Mouse (Mus musculus): ENCODE data around the gene Ccdc157. TPM values are rescaled to one million over a fixed set of nuclear protein-coding genes. Genes with fewer than 3 reads are reported as not detected.

Gene Ccdc157
- total and polyA plus RNA-seq, 2 experiments: 4.5 to 9.3 TPM

GRCm38 (mm10) chr11:4122742-4123579, 37.1 kb downstream of the Ccdc157 start, which contains the start of gene Sec14l2:
Gene Sec14l2, minus strand, starts transcription at chr11:4123415.
- no peak for TF ChIP-seq POLR2A (IDR thresholded peaks at IDR 0.05; ENCODE audit: extremely low read depth, insufficient read depth, low read length)
- no peak for TF ChIP-seq CTCF (IDR thresholded peaks at IDR 0.05; ENCODE audit: low read depth, low read length)
- no peaks in the 10 kb centered on the region for H3K27me3 ChIP-seq (ENCODE audit: control insufficient read depth, insufficient read depth, low read length)
- peak within 1 kb of the TSS; percentile 22 for H3K9ac ChIP-seq (ENCODE audit: low read depth, low read length)
- H3K36me3 ChIP-seq (ENCODE audit: control insufficient read depth, insufficient read depth, low read length): no peaks in the 10 kb centered on the region
- peak; percentile 82 for DNase-seq (ENCODE audit: extremely low read depth, low read depth, low spot score)
- H3K4me1 ChIP-seq (ENCODE audit: control insufficient read depth, insufficient read depth, low read length): peaks cover 27% of the 10 kb centered on the region
- 57% methylated on average over 10 of the region's 10 CpGs for WGBS
- H3K4me3 ChIP-seq (ENCODE audit: insufficient read depth, low read depth, low read length): no peak within 1 kb of the TSS
- H3K27ac ChIP-seq (replicated peaks; ENCODE audit: insufficient read depth, low read depth, low read length): peak within 1 kb of the TSS; percentile 89
- peaks cover 5% of the 10 kb centered on the region; the same call in 1 of the 2 replicates for H3K79me2 ChIP-seq (ENCODE audit: control insufficient read depth, insufficient read depth, low read length)

- peak; percentile 94 for DNase-seq (ENCODE audit: extremely low read depth, low read depth, low spot score)
- H3K4me3 ChIP-seq (ENCODE audit: insufficient read depth, low read depth, low read length): no peak overlapping the region
- H3K9ac ChIP-seq (ENCODE audit: low read depth, low read length): peak overlapping the region; percentile 41; the same call in 1 of the 2 replicates
- 25% methylated on average over 5 of the region's 5 CpGs for WGBS
- H3K4me1 ChIP-seq (ENCODE audit: control insufficient read depth, insufficient read depth, low read length): peaks cover 27% of the 10 kb centered on the region
- peaks cover 8% of the 10 kb centered on the region; the same call in 1 of the 2 replicates for H3K79me2 ChIP-seq (ENCODE audit: control insufficient read depth, insufficient read depth, low read length)
- TF ChIP-seq CTCF (IDR thresholded peaks at IDR 0.05; ENCODE audit: low read depth, low read length) (no peak), POLR2A (IDR thresholded peaks at IDR 0.05; ENCODE audit: extremely low read depth, insufficient read depth, low read length) (no peak)
- peak overlapping the region; percentile 89 for H3K27ac ChIP-seq (replicated peaks; ENCODE audit: insufficient read depth, low read depth, low read length)
- no peaks in the 10 kb centered on the region for H3K27me3 ChIP-seq (ENCODE audit: control insufficient read depth, insufficient read depth, low read length)
- H3K36me3 ChIP-seq (ENCODE audit: control insufficient read depth, insufficient read depth, low read length): no peaks in the 10 kb centered on the region
Observed at GRCm38 (mm10) chr11:4122226-4122625, 37.9 kb downstream of the Ccdc157 start.

DNA sequence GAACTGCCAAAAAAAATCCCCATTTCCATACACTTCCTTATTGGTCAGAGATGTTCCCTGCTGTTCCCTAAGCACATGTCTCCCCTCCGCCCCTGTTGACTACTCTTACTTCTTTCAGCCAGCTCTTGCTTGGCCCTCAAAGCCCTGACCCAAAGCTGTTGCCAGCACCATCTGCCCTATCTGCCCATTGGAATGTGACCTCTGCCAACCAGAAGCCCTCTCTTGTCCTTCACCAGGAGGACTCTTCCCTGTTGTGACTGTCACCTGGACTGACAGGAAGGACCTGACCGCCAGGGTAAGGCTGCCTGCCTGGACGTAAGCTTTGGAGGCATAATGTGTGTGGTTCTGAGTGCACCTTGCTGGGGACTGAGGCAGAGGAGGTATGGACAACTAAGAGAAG, 38.4 kb downstream of the Ccdc157 start:
- peak overlapping the region; percentile 89 for H3K27ac ChIP-seq (replicated peaks; ENCODE audit: insufficient read depth, low read depth, low read length)
- H3K9ac ChIP-seq (ENCODE audit: low read depth, low read length): peak overlapping the region; percentile 41
- no peak overlapping the region for H3K4me3 ChIP-seq (ENCODE audit: insufficient read depth, low read depth, low read length)
- peaks cover 8% of the 10 kb centered on the region; the same call in 1 of the 2 replicates for H3K79me2 ChIP-seq (ENCODE audit: control insufficient read depth, insufficient read depth, low read length)
- TF ChIP-seq CTCF (IDR thresholded peaks at IDR 0.05; ENCODE audit: low read depth, low read length) (no peak), POLR2A (IDR thresholded peaks at IDR 0.05; ENCODE audit: extremely low read depth, insufficient read depth, low read length) (no peak)
- no peaks in the 10 kb centered on the region for H3K36me3 ChIP-seq (ENCODE audit: control insufficient read depth, insufficient read depth, low read length)
- peak; percentile 92 for DNase-seq (ENCODE audit: extremely low read depth, low read depth, low spot score)
- WGBS: 28% methylated on average over 3 of the region's 3 CpGs
- H3K4me1 ChIP-seq (ENCODE audit: control insufficient read depth, insufficient read depth, low read length): peaks cover 27% of the 10 kb centered on the region
- no peaks in the 10 kb centered on the region for H3K27me3 ChIP-seq (ENCODE audit: control insufficient read depth, insufficient read depth, low read length)

GRCm38 (mm10) chr11:4119635-4120034, 40.5 kb downstream of the Ccdc157 start:
- Histone ChIP-seq H3K9ac (ENCODE audit: low read depth, low read length) (no peak overlapping the region), H3K36me3 (ENCODE audit: control insufficient read depth, insufficient read depth, low read length) (peaks cover 5% of the 10 kb centered on the region; the same call in 1 of the 2 replicates), H3K79me2 (ENCODE audit: control insufficient read depth, insufficient read depth, low read length) (peaks cover 11% of the 10 kb centered on the region; the same call in 1 of the 2 replicates), H3K27ac (replicated peaks; ENCODE audit: insufficient read depth, low read depth, low read length) (no peak overlapping the region), H3K4me1 (ENCODE audit: control insufficient read depth, insufficient read depth, low read length) (peaks cover 29% of the 10 kb centered on the region), H3K27me3 (ENCODE audit: control insufficient read depth, insufficient read depth, low read length) (no peaks in the 10 kb centered on the region), H3K4me3 (ENCODE audit: insufficient read depth, low read depth, low read length) (no peak overlapping the region)
- peak; percentile 22 for DNase-seq (ENCODE audit: extremely low read depth, low read depth, low spot score)
- no peak for TF ChIP-seq POLR2A (IDR thresholded peaks at IDR 0.05; ENCODE audit: extremely low read depth, insufficient read depth, low read length)
- TF ChIP-seq CTCF (IDR thresholded peaks at IDR 0.05; ENCODE audit: low read depth, low read length): no peak
- WGBS: 39% methylated on average over 5 of the region's 5 CpGs

DNA sequence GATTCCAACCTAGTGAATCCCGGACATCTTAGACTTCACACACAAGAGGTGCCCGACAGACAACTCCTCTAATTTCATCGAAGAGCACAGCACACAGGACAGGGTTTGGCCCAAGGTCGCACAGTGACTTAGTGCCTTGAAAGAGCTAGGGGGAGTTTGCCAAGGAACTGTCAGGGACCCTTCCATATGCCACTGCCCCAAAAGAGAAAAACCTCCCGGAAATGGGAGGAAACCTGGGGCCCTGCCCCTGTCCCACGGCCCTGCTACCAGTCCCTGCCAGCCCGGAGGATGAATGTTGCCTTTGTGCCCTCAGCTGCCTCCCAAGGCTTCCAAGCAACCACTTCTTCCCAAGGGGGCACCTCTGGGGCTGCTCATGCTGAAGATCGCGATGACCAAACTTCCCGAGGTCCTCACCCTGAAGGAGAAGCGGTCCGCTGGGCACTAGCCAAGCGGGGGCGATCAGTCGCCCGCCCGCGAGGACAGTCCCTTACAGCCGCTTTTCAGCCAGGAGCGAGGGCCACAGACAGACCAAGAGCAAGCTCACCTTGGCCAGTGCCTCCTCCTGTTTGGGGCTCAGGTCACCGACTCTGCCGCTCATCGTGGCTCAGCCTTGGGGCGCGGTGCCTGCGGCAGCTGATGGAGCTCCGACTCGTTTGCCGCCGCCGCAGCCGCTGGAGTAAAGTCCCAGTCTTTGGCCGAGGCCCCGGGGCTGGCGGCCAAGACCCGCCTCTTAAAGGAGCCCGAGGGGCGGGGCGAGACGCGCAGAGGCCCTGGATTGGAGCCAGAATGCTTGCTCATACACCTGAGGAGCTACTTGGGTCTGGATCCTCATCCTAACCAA, 41.8 kb downstream of the Ccdc157 start:
- H3K4me1 ChIP-seq (ENCODE audit: control insufficient read depth, insufficient read depth, low read length): peaks cover 32% of the 10 kb centered on the region
- H3K36me3 ChIP-seq (ENCODE audit: control insufficient read depth, insufficient read depth, low read length): peaks cover 5% of the 10 kb centered on the region; the same call in 1 of the 2 replicates
- 2% methylated on average over 41 of the region's 41 CpGs for WGBS
- no peaks in the 10 kb centered on the region for H3K27me3 ChIP-seq (ENCODE audit: control insufficient read depth, insufficient read depth, low read length)
- H3K9ac ChIP-seq (ENCODE audit: low read depth, low read length): peak overlapping the region; percentile 96
- peaks cover 11% of the 10 kb centered on the region; the same call in 1 of the 2 replicates for H3K79me2 ChIP-seq (ENCODE audit: control insufficient read depth, insufficient read depth, low read length)
- peak overlapping the region; percentile 92 for H3K4me3 ChIP-seq (ENCODE audit: insufficient read depth, low read depth, low read length)
- TF ChIP-seq CTCF (IDR thresholded peaks at IDR 0.05; ENCODE audit: low read depth, low read length) (no peak), POLR2A (IDR thresholded peaks at IDR 0.05; ENCODE audit: extremely low read depth, insufficient read depth, low read length) (peak; percentile 94)
- DNase-seq (ENCODE audit: extremely low read depth, low read depth, low spot score): peak; percentile 53
- peak overlapping the region; percentile 98 for H3K27ac ChIP-seq (replicated peaks; ENCODE audit: insufficient read depth, low read depth, low read length)

All from liver, adult 2 months (tissue).